Mouse (Mus musculus) embryonic facial prominence, embryonic 10.5 days (tissue): ENCODE data around the gene Serbp1. TPM values are rescaled to one million over a fixed set of nuclear protein-coding genes. Genes with fewer than 3 reads are reported as not detected.

Source experiments
- DNase-seq: peaks from one replicate; pipeline ENCODE4 v3.0.0-alpha.2; 2017; ENCODE audit warnings: low spot score
- H3K27ac ChIP-seq: fragments of 300-500 bp; sonication (generic); replicated peaks from 2 replicates; pipeline ENCODE4 v1.5.1; 2016; ENCODE audit warnings: mild to moderate bottlenecking
- H3K27me3 ChIP-seq: fragments of 300-500 bp; sonication (generic); replicated peaks from 2 replicates; pipeline ENCODE4 v1.6.1; 2016; ENCODE audit warnings: low read depth, mild to moderate bottlenecking; ENCODE audit not compliant: poor library complexity, severe bottlenecking
- H3K36me3 ChIP-seq: fragments of 300-500 bp; sonication (generic); replicated peaks from 2 replicates; pipeline ENCODE4 v1.6.1; 2016; ENCODE audit warnings: mild to moderate bottlenecking, moderate library complexity
- H3K4me1 ChIP-seq: fragments of 300-500 bp; sonication (generic); 2 replicates; pipeline ENCODE4 v1.6.1; 2016
- H3K4me3 ChIP-seq: fragments of 300-500 bp; sonication (generic); 2 replicates; pipeline ENCODE4 v1.5.1; 2016; ENCODE audit warnings: mild to moderate bottlenecking, moderate library complexity
- H3K9me3 ChIP-seq: fragments of 300-500 bp; sonication (generic); 2 replicates; pipeline ENCODE4 v1.6.1; 2016; ENCODE audit warnings: mild to moderate bottlenecking
- WGBS: fragments of 180-500 bp; shearing (Covaris S2); methylation state at CpG from one replicate; pipeline ENCODE4 v1.1.7; 2016; 5-methylcytosine and 5-hydroxymethylcytosine counted together
- polyA plus RNA-seq: library from polyadenylated mRNA; unstranded; fragments of >200 nt; fragmentation: Nextera tagmentation; extraction: Ambion mirVana; gene quantifications from 2 replicates; pipeline ENCODE4 v1.2.1, GENCODE M21; 2016

Gene Serbp1
- 503 and 518 TPM in 2 replicates for polyA plus RNA-seq

GRCm38 (mm10) chr6:67237977-67238376, at the start of gene Serbp1:
Gene Serbp1 (plus strand): TSS chr6:67238176.
- Histone ChIP-seq H3K4me3 (no peak within 1 kb of the TSS), H3K27me3 (no peaks in the 10 kb centered on the region), H3K9me3 (no peaks in the 10 kb centered on the region), H3K27ac (no peak within 1 kb of the TSS), H3K36me3 (no peaks in the 10 kb centered on the region), H3K4me1 (peaks cover 6% of the 10 kb centered on the region)
- 16% methylated on average over 12 of the region's 12 CpGs for WGBS
- peak; percentile 10 for DNase-seq

DNA sequence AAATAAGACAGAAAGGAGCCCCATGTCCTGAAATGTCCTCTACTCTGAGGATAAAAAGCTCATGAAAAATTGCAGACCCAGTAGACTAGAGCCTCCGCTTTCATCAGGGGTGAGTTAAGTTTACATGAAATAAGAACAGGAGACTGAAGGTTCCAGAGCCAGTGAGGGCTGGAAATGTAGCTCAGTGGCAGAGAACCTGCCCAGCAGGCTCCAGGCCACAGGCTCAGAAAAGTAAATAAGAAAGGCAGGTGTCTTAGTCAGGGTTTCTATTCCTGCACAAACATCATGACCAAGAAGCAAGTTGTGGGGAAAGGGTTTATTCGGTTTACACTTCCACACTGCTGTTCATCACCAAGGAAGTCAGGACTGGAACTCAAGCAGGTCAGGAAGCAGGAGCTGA, 44.4 kb upstream of the Serbp1 start:
- Histone ChIP-seq H3K4me3 (no peak overlapping the region), H3K9me3 (no peaks in the 10 kb centered on the region), H3K4me1 (peaks cover 18% of the 10 kb centered on the region), H3K36me3 (no peaks in the 10 kb centered on the region), H3K27me3 (no peaks in the 10 kb centered on the region), H3K27ac (no peak overlapping the region)
- no peak for DNase-seq
- 84% methylated on average over 2 of the region's 2 CpGs for WGBS

- Histone ChIP-seq H3K4me3 (no peak overlapping the region), H3K4me1 (peaks cover 18% of the 10 kb centered on the region), H3K27me3 (no peaks in the 10 kb centered on the region), H3K36me3 (no peaks in the 10 kb centered on the region), H3K9me3 (no peaks in the 10 kb centered on the region), H3K27ac (no peak overlapping the region)
- 84% methylated on average over 6 of the region's 6 CpGs for WGBS
- DNase-seq: no peak
Measured at GRCm38 (mm10) chr6:67194606-67195005, 43.4 kb upstream of the Serbp1 start.

DNA sequence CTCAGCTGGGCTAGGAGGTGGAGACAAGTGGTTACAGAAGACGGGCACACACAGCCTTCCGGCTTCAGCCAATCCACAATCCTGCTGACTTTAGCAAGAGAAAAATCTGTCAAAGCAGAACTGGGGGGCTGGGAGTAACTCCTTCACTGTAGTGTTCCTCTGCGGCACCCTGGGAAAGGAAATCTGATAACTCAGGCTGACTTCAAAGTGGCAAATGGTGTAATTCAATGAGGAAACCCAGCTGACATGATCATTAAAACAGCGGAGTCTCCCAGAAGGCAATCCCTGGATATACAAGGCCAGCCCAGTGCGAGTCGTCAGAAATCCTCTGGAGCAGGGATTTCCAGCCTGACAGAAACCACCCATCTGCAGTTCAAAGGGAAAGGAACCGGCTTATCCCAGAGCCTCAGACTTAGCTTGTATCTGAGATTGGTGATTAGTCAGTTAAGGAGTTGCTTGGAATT, 42.8 kb upstream of the Serbp1 start:
- no peaks in the 10 kb centered on the region for H3K9me3 ChIP-seq
- peak; percentile 28 for DNase-seq
- WGBS: 15% methylated on average over 7 of the region's 7 CpGs
- H3K4me3 ChIP-seq: 0 out of 2 replicates have a peak overlapping the region, but pooled peaks have one; percentile 5
- peaks cover 18% of the 10 kb centered on the region for H3K4me1 ChIP-seq
- H3K27ac ChIP-seq: no peak overlapping the region
- no peaks in the 10 kb centered on the region for H3K36me3 ChIP-seq
- no peaks in the 10 kb centered on the region for H3K27me3 ChIP-seq

GRCm38 (mm10) chr6:67196821-67197220, 41.2 kb upstream of the Serbp1 start:
- Histone ChIP-seq H3K27me3 (no peaks in the 10 kb centered on the region), H3K36me3 (no peaks in the 10 kb centered on the region), H3K4me1 (peaks cover 18% of the 10 kb centered on the region), H3K27ac (no peak overlapping the region), H3K9me3 (no peaks in the 10 kb centered on the region), H3K4me3 (no peak overlapping the region)
- WGBS: 89% methylated on average over 6 of the region's 6 CpGs
- DNase-seq: no peak

DNA sequence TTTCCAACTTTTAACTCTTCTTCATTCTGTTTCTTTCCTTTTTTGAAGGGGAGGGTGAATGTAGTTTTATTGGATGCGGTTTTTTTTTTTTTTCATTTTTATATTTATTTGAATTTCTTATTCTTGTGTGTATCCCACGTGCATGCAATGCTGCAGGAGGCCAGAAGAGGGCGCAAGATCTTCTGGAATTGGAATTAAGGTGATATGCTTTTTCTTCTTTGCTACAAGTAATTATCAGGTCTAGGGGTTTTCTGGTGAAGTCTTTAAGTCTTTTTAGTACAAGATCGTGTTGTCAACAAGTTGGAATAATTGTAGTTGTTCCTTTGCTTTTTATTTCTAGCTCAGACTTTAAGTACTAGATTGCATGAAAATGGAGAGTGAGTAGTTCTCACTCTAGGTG, 39.9 kb upstream of the Serbp1 start:
- WGBS: 30% methylated on average over 4 of the region's 4 CpGs

GRCm38 (mm10) chr6:67200715-67201322, 37.2 kb upstream of the Serbp1 start:
- Histone ChIP-seq H3K36me3 (no peaks in the 10 kb centered on the region), H3K4me3 (no peak overlapping the region), H3K9me3 (no peaks in the 10 kb centered on the region), H3K27ac (no peak overlapping the region), H3K27me3 (no peaks in the 10 kb centered on the region), H3K4me1 (no peaks in the 10 kb centered on the region; the same call in 1 of the 2 replicates)
- WGBS: 54% methylated on average over 5 of the region's 5 CpGs
- no peak for DNase-seq

More for the DNA sequence above, 39.9 kb upstream of the Serbp1 start:
- H3K36me3 ChIP-seq: no peaks in the 10 kb centered on the region
- H3K4me1 ChIP-seq: peaks cover 18% of the 10 kb centered on the region
- no peaks in the 10 kb centered on the region for H3K27me3 ChIP-seq
- no peaks in the 10 kb centered on the region for H3K9me3 ChIP-seq
- no peak overlapping the region for H3K27ac ChIP-seq
- H3K4me3 ChIP-seq: no peak overlapping the region
- peak; percentile 35 for DNase-seq

DNA sequence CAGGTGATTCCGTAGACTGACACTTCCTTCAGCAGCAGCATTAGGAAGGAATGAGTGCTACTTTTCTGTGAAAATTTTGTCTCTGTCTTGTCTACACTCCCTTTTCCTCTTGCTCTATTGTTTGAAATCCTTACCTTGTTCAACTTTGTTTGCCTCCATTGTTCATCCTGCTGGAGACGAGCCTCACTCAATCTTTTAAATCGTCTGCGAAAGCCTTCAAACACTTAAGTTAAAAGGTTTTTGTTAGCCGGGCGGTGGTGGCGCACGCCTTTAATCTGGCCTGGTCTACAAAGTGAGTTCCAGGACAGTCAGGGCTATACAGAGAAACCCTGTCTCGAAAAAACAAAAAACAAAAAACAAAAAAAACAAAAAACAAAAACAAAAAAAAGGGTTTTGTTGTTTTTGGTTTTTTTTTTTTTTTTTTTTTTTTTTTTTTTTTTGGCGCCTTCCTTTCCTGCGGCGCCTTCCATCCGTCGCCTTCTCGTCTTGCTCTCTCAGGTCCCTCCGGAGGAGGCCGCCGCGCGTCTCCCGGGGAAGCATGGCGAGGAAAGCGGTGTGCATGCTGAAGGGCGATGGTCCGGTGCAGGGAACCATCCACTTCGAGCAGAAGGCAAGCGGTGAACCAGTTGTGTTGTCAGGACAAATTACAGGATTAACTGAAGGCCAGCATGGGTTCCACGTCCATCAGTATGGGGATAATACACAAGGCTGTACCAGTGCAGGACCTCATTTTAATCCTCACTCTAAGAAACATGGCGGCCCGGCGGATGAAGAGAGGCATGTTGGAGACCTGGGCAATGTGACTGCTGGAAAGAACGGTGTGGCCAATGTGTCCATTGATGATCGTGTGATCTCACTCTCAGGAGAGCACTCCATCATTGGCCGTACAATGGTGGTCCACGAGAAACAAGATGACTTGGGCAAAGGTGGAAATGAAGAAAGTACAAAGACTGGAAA, 32.6 kb upstream of the Serbp1 start:
- 72% methylated on average over 35 of the region's 35 CpGs for WGBS
- Histone ChIP-seq H3K27me3 (no peaks in the 10 kb centered on the region), H3K27ac (no peak overlapping the region), H3K9me3 (no peaks in the 10 kb centered on the region), H3K4me1 (no peaks in the 10 kb centered on the region), H3K36me3 (no peaks in the 10 kb centered on the region), H3K4me3 (no peak overlapping the region)
- DNase-seq: no peak

DNA sequence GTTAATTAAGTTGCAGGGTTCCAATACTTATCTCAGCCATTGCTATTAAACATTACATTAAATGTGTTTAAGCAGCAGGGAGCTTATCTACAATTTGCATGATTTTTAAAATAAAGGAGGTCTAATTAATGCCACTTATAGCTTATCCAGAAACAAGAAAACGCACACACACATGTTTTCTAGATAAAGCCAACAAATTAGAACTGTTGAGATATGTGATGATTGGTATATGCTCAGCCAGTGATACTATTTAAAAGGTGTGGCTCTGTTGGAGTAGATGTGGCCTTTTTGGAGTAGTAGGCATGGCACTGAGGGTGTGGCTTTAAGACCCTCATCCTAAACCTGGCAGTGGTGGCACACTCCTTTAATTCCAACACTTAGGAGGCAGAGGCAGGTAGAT, 25.6 kb upstream of the Serbp1 start:
- no peaks in the 10 kb centered on the region for H3K9me3 ChIP-seq
- DNase-seq: no peak
- no peak overlapping the region for H3K27ac ChIP-seq
- no peaks in the 10 kb centered on the region for H3K36me3 ChIP-seq
- WGBS: 94% methylated on average over 1 of the region's 1 CpGs
- no peak overlapping the region for H3K4me3 ChIP-seq
- no peaks in the 10 kb centered on the region for H3K4me1 ChIP-seq
- H3K27me3 ChIP-seq: no peaks in the 10 kb centered on the region

GRCm38 (mm10) chr6:67213429-67214098, 24.4 kb upstream of the Serbp1 start:
- no peak for DNase-seq
- Histone ChIP-seq H3K4me3 (no peak overlapping the region), H3K4me1 (no peaks in the 10 kb centered on the region), H3K27me3 (no peaks in the 10 kb centered on the region), H3K36me3 (no peaks in the 10 kb centered on the region), H3K27ac (no peak overlapping the region), H3K9me3 (no peaks in the 10 kb centered on the region)
- WGBS: 92% methylated on average over 4 of the region's 4 CpGs

DNA sequence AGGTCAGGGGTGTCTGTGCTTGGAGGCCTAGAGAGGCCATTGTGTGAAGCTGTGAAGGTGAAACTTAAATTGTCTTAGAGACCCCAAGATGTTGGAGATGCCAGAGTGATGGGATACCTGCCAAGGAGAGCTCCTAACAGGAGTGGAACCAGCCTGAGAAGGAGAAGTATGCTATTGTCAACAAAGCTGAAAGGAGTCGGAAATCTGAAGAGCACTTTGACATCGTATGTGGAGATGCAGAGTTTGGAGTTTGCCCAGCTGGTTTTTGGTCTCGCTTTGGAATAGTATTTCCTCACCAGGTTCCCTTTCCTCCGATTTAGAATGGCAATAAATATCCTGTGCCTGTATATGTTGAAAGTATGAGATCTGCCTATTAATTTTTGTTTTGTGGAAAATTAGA, 20.6 kb upstream of the Serbp1 start:
- H3K27ac ChIP-seq: no peak overlapping the region
- no peaks in the 10 kb centered on the region for H3K27me3 ChIP-seq
- H3K4me1 ChIP-seq: no peaks in the 10 kb centered on the region
- H3K4me3 ChIP-seq: no peak overlapping the region
- H3K36me3 ChIP-seq: no peaks in the 10 kb centered on the region
- DNase-seq: no peak
- no peaks in the 10 kb centered on the region for H3K9me3 ChIP-seq
- WGBS: 86% methylated on average over 4 of the region's 4 CpGs

GRCm38 (mm10) chr6:67217846-67218245, 20.1 kb upstream of the Serbp1 start:
- no peak for DNase-seq
- WGBS: 92% methylated on average over 1 of the region's 1 CpGs
- no peaks in the 10 kb centered on the region for H3K4me1 ChIP-seq
- no peak overlapping the region for H3K27ac ChIP-seq
- no peak overlapping the region for H3K4me3 ChIP-seq
- H3K36me3 ChIP-seq: no peaks in the 10 kb centered on the region
- no peaks in the 10 kb centered on the region for H3K9me3 ChIP-seq
- no peaks in the 10 kb centered on the region for H3K27me3 ChIP-seq
